Mouse (Mus musculus) ES-E14 (cell line): Measurements from ENCODE around the gene Apc2. TPM values are rescaled to one million over a fixed set of nuclear protein-coding genes. Genes with fewer than 3 reads are reported as not detected.
A peak's percentile ranks its signal among the peaks of the same experiment; 100 is the strongest.

Source experiments
- DNase-seq: peaks from one replicate; pipeline ENCODE4 v3.0.0-alpha.2; 2013; ENCODE audit warnings: low read depth, low spot score
- H3K27ac ChIP-seq: 2 replicates; pipeline ENCODE4 v1.5.1; 2012; ENCODE audit warnings: low read depth, mild to moderate bottlenecking, low read length, moderate library complexity, mixed read lengths; ENCODE audit not compliant: poor library complexity, insufficient read depth, severe bottlenecking
- H3K36me3 ChIP-seq: 2 replicates; pipeline ENCODE4 v1.6.1; 2012; ENCODE audit warnings: mild to moderate bottlenecking, low read length, moderate library complexity, mixed read lengths; ENCODE audit not compliant: control insufficient read depth, poor library complexity, insufficient read depth, severe bottlenecking
- H3K4me1 ChIP-seq, 2 experiments: fragments of 150-350 bp in 1 of 2; sonication (generic) in 1 of 2; 2 replicates each; pipeline ENCODE4 v1.6.1; 2012; ENCODE audit warnings: low read length in 2 of 2, mild to moderate bottlenecking in 1 of 2, mixed read lengths in 1 of 2; ENCODE audit not compliant: control insufficient read depth in 2 of 2, insufficient read depth in 2 of 2, poor library complexity in 1 of 2
- H3K4me3 ChIP-seq, 2 experiments: fragments of 150-350 bp in 1 of 2; sonication (generic) in 1 of 2; 2 replicates each; pipeline ENCODE4 v1.5.1; 2012; ENCODE audit warnings: low read length in 2 of 2, low read depth in 1 of 2, mild to moderate bottlenecking in 1 of 2, mixed read lengths in 1 of 2; ENCODE audit not compliant: insufficient read depth in 1 of 2, poor library complexity in 1 of 2, severe bottlenecking in 1 of 2
- H3K9ac ChIP-seq: 2 replicates; pipeline ENCODE4 v1.6.1; 2012; ENCODE audit warnings: low read depth, mild to moderate bottlenecking, low read length, mixed read lengths; ENCODE audit not compliant: poor library complexity, insufficient read depth, severe bottlenecking
- H3K9me3 ChIP-seq: fragments of 150-350 bp; sonication (generic); 2 replicates; pipeline ENCODE4 v1.6.1; 2012; ENCODE audit warnings: low read depth, mild to moderate bottlenecking, low read length; ENCODE audit not compliant: control insufficient read depth, insufficient read depth
- CHD2 ChIP-seq: IDR thresholded peaks from 2 replicates; pipeline ENCODE4 v1.6.1; 2014; ENCODE audit warnings: mild to moderate bottlenecking, low read depth, low read length, inconsistent platforms
- HCFC1 ChIP-seq: IDR thresholded peaks from 2 replicates; pipeline ENCODE4 v1.6.1; 2012; ENCODE audit warnings: low read length, inconsistent platforms, borderline replicate concordance; ENCODE audit not compliant: insufficient read depth
- MAFK ChIP-seq: IDR thresholded peaks from 2 replicates; pipeline ENCODE4 v1.6.1; 2014; ENCODE audit warnings: mild to moderate bottlenecking, low read depth, low read length, inconsistent platforms; ENCODE audit not compliant: insufficient read depth
- ZC3H11A ChIP-seq: IDR thresholded peaks from 2 replicates; pipeline ENCODE4 v1.6.1; 2012; ENCODE audit warnings: low read depth, mild to moderate bottlenecking, inconsistent platforms, low read length, borderline replicate concordance
- ZNF384 ChIP-seq: IDR thresholded peaks from 2 replicates; pipeline ENCODE4 v1.6.1; 2012; ENCODE audit warnings: low read depth, low read length, inconsistent platforms
- in situ Hi-C, 2 experiments: fragments of 600-800 bp; cut with MboI; formaldehyde crosslinking; loops; one replicate each; pipeline ENCODE4 v1.15.1; 2025; ENCODE audit warnings: low sequenced_read_pairs in 2 of 2, inconsistent platforms in 1 of 2; ENCODE audit not compliant: unreplicated experiment in 2 of 2
- total RNA-seq: library from RNA; depleted of rRNA; stranded (reverse); fragments of 300-350 nt; gene quantifications from 2 replicates; pipeline ENCODE4 v1.2.3, GENCODE M21; 2012

The Apc2 gene
- total RNA-seq, 1 experiment, result 4.6 TPM

- TF ChIP-seq MAFK (no peak), ZC3H11A (no peak), ZNF384 (no peak), HCFC1 (no peak), CHD2 (no peak)
- Histone ChIP-seq H3K27ac (peak overlapping the region; percentile 64), H3K4me1 (peaks cover 0 to 10% of the 10 kb centered on the region in 2 experiments; a peak in 2 of 4 replicates), H3K9ac (peak overlapping the region; percentile 96), H3K36me3 (peaks cover 18% of the 10 kb centered on the region), H3K4me3 (peak overlapping the region; percentile 93 to 98), H3K9me3 (no peaks in the 10 kb centered on the region)
- in situ Hi-C loops, result no loop called here
- no peak for DNase-seq
Observed at GRCm38 (mm10) chr10:80265149-80265486, 30.7 kb upstream of the Apc2 start.

GRCm38 (mm10) chr10:80270099-80270498 is 25.7 kb upstream of the Apc2 start:
- no peaks in the 10 kb centered on the region for H3K9me3 ChIP-seq
- peaks cover 38% of the 10 kb centered on the region for H3K36me3 ChIP-seq
- no peak overlapping the region for H3K27ac ChIP-seq
- in situ Hi-C loops, result no loop called here
- 0 out of 2 replicates have a peak overlapping the region, but pooled peaks have one; percentile 11 for H3K9ac ChIP-seq
- DNase-seq, result no peak
- TF ChIP-seq MAFK, result no peak
- peaks cover 0 to 11% of the 10 kb centered on the region in 2 experiments; a peak in 2 of 4 replicates for H3K4me1 ChIP-seq
- no peak overlapping the region for H3K4me3 ChIP-seq

GRCm38 (mm10) chr10:80270734-80271181 is 25.0 kb upstream of the Apc2 start:
- in situ Hi-C loops, result no loop called here
- no peak overlapping the region for H3K4me3 ChIP-seq
- no peak overlapping the region for H3K27ac ChIP-seq
- H3K9ac ChIP-seq, result peak overlapping the region; percentile 11; the same call in 1 of the 2 replicates
- no peak for DNase-seq
- peaks cover 38% of the 10 kb centered on the region for H3K36me3 ChIP-seq
- no peaks in the 10 kb centered on the region for H3K9me3 ChIP-seq
- TF ChIP-seq ZC3H11A, result no peak
- TF ChIP-seq MAFK, result no peak
- no peak for TF ChIP-seq HCFC1
- no peak for TF ChIP-seq CHD2
- TF ChIP-seq ZNF384, result no peak
- H3K4me1 ChIP-seq, result peaks cover 0 to 11% of the 10 kb centered on the region in 2 experiments; a peak in 2 of 4 replicates

- Histone ChIP-seq H3K9ac (no peak overlapping the region), H3K27ac (no peak overlapping the region), H3K36me3 (peaks cover 43% of the 10 kb centered on the region), H3K4me3 (no peak overlapping the region), H3K4me1 (peaks cover 0 to 13% of the 10 kb centered on the region in 2 experiments; a peak in 2 of 4 replicates), H3K9me3 (no peaks in the 10 kb centered on the region)
- in situ Hi-C loops, result no loop called here
- DNase-seq, result no peak
- TF ChIP-seq ZC3H11A (no peak), ZNF384 (no peak), CHD2 (no peak), MAFK (no peak), HCFC1 (no peak)
Observed at GRCm38 (mm10) chr10:80271186-80271843, 24.5 kb upstream of the Apc2 start.
